Mouse (Mus musculus): ENCODE measurements around the gene 4931406P16Rik.

The 4931406P16Rik gene

DNA sequence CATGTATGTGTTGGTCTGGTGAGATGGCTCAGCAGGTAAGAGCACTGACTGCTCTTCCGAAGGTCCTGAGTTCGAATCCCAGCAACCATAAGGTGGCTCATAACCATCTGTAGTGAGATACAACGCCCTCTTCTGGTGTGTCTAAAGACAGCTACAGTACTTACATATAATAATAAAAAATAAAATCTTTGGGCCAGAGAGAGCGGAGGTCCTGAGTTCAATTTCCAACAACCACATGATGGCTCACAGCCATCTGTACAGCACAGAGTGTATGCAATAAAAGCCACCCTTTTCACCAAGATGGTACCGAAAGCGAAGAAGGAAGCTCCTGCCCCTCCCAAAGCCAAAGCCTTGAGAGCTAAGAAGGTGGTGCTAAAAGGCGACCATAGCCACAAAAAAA is 62.6 kb downstream of the 4931406P16Rik start, which contains the start of gene Gm6096:
Gm6096 (plus strand) TSS at position 301 of the 400 bp plus-strand sequence.
- no peak for DNase-seq (ENCODE audit: low read depth, low spot score)

DNA sequence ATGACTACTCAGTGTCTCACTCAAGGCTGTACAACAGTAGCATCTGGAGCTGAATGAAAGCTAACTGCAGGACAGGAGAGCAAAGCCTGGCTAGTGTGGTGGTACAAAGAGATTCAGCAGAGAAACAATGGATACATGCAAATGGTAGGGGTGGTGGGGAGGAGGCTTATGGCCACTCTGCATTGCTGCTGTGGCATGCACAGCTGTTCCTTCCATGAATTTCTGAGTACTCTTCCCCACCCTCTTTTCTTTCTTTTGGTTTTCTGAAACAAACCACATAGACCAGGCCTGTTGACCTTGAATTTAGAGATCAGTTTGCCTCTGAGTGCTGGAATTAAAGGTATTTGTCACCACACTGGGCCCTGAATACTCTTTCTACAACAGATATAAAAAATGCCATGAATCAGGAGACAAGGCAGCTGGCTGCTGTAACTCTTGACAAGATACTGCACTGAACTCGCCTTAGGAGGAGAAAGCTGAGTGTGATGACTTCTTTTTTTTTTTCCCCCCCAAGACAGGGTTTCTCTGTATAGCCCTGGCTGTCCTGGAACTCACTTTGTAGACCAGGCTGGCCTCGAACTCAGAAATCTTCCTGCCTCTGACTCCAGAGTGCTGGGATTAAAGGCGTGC is 66.4 kb downstream of the 4931406P16Rik start:
- no peak for DNase-seq (ENCODE audit: low read depth, low spot score)

DNA sequence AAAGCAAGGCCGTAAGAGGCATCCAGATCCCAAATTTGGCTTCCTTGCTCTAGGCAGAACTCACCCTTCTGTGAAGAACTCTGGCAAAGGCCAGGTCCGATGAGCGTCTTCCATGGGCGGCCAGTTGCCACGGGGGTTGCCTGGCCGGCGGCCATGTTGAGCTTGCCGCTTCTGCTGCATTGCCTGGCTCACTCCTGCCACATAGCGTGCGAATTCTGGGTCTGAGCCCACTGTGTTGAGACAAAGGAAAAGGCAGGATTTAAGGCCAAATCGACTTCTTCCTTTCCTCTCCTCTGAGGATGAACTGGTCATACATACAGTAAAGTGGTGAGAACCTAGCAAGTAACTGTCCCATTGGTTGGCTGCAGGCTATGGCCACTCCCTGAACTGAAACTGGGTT is 71.2 kb downstream of the 4931406P16Rik start:
- no peak for DNase-seq (ENCODE audit: low read depth, low spot score)

DNA sequence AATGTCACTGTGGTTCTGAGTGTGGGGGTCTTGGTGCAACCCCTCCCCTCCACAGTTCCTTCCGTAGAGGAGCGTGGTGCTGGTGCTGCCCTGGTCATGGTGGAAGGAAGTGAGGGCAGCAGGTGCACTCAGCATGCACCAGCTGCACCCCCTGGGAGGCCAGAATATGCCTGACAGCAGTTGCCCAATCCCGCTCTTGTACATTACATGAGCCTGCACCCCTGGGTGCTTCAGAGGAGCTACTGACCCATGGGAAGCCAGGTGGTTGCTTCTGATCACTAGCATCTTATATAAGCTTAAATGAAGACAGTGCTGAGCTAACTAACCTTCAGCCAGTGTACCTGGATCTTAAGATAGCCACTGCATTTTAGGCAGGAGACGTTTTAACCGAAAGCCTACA is 75.3 kb downstream of the 4931406P16Rik start:
- DNase-seq (ENCODE audit: low read depth, low spot score) = no peak

DNA sequence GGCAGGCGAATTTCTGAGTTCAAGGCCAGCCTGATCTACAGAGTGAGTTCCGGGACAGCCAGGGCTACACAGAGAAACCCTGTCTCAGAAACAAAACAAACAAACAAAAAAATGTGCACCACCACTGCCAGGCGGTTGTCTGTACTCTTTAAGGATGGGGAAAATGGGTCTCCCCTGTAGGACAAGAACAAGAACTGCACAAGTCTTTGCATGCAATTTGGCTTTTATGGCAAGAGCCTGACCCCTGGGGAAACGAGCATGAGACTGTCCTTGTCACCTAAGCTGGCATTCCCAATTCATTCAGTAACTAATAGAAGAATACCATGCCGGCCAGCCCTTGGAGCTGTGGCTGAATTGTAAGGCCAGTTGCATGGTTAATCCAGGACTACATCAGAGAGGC is 77.7 kb downstream of the 4931406P16Rik start:
- no peak for DNase-seq (ENCODE audit: low read depth, low spot score)

DNA sequence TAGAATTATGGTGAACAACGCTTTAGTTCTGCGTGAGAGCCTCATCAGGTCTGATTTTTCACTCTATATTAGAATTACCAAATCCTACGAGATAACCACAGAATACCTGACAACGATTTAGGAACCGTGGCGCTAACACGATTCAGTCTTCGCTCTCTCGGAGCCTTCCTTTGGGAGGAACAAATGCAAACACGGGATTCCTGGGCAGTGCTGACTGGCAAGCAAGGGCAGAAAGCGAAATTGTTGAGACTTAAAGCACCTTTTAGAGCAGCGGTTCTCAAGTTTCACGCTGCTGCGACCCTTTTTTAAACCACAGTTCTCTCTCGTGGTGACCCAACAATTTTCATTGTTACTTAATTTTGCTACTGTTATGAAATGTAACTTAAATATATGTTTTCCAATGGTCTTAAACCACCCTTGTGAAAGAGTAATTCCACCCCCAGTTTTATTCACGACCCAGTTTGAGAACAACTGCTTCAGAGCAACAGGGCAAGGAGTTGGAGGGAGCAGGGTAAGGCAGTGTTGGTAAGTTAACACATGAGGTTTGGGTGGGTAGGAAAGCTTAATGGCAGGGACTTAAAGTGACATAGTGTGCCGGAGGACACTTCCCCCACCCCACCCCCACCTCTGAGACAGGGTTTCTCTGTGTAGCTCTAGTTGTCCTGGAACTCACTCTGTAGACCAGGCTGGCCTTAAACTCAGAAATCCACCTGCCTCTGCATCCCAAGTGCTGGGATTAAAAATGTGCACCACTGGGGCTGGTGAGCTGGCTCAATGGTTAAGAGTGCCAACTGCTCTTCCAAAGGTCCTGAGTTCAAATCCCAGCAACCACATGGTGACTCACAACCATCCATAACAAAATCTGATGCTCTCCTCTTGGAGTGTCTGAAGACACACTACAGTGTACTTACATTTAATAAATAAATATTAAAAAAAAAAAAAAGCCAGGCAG is 78.5 kb downstream of the 4931406P16Rik start:
- no peak for DNase-seq (ENCODE audit: low read depth, low spot score)

DNA sequence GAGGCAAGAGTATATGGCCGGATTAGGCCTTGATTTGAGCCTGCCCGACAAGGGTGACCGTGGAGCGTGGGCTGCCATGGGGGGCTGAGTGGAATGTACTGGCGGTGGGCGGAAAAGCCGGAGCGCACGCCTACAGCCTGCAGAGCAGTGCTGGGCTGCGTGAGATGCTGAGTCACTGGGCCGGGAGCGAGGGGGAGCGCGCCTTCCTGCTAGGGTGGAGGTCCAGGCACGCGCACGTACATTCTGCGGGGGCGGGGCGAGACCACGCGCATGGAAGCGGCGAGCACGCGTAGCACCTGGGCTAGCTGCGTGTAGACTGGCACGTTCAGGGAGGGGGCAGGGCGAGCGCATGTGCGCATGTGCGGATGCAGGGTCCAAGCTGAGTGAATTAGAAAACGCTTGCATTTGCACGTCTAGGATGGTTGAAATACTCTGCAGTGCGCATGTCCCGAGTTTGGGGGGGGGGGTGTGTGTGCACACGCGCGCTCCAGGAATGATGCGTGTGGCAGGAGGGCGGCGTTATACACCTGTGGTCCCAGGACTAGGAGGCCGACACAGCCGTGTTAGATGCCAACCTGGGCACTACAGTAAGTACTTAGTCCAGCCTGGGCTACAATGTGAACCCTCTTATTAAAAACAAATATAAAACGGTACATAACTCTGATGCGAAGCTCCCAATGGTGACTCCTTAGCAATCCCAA is 79.3 kb downstream of the 4931406P16Rik start:
- DNase-seq (ENCODE audit: low read depth, low spot score) = peak; percentile 98

DNA sequence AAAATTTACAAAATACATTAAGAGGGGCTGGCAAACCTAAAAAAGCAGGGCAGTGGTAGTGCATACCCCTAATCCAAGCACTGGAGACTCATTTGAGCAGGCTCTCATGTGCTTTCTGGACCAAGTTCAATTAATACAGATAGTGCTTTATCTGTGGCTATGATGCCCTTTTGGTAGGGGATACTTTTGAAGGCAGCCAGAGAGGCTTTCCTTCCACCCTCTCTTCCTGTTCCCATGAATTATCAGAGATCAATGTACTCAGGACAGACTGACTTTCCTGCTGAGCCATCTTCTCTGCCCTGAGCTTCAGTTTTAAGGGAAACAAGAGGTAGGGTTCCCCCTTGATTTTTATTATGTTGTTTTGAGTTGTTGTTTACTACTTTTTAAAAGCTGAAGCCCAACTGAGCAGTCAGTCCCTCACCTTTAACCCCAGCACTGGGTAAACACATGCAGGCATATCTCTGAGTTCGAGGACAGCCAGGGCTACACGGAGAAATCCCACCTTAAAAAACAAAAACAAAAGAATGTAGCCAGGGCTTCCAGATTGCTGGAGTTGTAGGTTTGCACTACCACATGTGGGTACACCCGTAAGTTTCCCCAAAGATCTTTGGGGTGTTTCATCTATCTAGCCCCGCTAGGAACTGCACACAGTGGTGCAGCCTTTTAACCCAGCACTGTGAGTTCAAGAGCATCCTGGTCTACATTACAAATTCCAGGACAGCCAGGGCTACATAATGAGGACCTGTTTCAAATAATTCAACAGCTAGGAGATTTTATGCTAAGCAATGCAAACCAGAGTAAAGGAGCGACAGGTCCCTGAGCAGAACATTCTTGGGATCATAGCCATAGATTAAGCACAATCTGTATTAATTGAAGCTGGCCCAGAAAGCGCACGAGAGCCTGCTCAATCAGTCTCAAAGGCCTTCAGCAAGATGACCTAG is 80.3 kb downstream of the 4931406P16Rik start:
- no peak for DNase-seq (ENCODE audit: low read depth, low spot score)

DNA sequence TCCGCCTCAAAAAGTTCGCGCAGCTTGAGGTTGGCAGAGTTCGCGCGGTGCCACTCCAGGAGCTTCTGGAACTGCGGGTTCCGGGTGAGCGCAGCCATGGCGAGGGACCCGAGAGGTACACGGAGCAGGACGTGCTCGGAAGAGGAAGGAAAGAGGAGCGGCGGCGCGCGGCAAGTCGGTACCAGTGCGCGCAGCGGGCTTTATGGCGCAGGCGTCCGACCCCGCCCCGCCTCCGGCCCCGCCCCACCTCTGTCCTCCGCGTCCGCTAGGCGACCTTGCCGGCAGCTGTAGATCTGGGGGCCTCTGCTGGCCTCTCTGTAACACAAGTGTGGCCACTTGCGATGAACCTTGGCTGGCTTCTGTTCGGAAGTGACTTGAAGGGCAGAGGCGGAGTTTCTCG is 83.2 kb downstream of the 4931406P16Rik start, which contains the start of gene Gpi1:
Gpi1 (minus strand) TSS at position 221 of the 400 bp plus-strand sequence.
- peak; percentile 78 for DNase-seq (ENCODE audit: low read depth, low spot score)

DNA sequence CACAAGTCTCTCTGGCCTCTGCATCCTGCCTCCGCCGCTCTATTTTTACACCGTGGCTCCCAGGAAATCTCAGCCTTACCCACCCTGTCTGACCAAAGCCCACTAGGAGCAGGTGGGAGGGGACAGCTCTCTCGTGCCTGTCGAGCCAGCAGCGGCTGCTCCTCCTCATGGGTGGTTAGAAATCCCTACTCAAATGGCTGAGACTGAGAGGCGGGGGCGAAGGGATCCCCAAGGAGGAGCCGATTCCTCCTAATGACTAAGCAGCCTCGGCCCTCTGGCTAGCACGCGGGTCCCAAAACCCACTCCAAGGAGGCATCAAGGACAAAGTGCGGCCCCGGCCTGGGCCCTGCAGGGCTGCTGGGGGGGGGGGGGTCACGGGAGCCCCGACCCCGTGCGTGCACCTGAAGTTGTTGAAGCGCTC is 83.7 kb downstream of the 4931406P16Rik start:
- DNase-seq (ENCODE audit: low read depth, low spot score) = no peak

DNA sequence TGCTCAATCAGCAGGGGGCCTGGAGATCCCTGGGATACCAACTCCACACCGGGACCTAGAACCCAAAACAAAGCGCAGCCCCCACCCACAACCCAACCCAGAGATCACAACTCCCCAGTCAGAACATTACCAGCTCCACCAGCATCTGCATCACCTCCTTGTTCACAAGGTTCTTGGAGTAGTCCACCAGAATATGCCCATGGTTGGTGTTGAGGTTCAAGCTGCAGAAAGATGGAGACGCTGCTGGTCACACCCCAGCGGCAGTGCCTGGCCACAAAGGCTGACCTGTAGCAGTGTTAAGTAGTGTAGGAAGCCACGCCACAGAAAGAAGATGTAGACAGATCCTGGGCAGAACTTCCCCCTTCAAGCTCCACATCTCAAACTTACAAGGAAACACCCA is 84.2 kb downstream of the 4931406P16Rik start:
- no peak for DNase-seq (ENCODE audit: low read depth, low spot score)

DNA sequence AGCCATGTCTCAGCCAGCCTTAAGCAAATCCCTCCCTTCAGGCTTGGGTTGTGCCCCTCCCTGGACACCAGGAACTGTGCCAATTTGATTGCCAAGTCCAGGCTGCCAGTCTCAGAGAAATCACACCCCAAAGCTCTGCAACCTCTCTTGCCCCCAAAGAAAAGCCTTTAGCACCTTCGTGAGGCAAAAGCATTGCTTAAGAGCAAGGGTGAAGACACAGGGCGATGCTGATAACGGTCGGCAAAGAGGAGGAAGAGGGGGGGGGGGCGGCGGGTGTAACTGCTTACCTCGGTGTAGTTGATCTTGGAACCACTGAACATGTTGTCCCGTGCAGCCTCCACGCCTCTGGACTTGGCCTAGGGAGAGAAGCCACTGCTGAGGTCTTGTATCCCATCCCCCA is 84.7 kb downstream of the 4931406P16Rik start:
- no peak for DNase-seq (ENCODE audit: low read depth, low spot score)

DNA sequence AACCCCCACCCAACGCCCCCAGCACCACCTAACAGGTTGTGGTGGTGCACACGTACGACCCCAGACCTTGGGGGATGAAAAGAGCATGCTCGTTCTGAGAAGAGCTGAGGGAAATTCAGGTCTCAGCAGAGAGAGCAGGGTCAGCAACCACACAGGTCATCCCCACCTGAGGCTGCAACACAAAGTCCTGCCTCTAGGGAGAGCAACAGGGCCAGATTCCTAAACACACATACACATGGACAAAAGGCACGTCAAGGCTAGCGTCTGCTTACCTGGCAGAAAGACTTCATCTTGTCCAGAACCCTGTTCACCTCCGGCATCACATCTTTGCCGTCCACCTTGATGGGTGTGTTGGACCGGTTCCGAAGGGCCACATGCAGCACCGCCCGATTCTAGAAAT is 86.5 kb downstream of the 4931406P16Rik start:
- no peak for DNase-seq (ENCODE audit: low read depth, low spot score)

DNA sequence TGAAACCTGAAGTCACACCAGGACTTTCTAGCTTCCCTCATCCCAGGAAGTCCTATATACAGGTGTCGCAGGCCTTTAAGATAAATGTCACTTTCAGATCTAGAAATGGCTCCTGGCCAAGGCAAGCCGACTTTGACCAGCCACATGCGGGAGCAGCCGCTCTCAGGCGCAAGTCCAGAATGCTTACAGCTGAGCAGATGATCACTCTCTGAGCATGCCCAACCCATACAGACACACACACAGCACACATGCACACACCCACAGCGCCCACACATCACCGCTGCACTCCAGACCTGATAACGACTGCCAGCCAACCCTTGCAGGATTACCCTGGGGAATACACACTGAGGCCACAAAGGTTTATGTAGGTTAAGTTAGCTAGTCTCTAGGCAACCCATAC is 87.3 kb downstream of the 4931406P16Rik start:
- no peak for DNase-seq (ENCODE audit: low read depth, low spot score)

DNA sequence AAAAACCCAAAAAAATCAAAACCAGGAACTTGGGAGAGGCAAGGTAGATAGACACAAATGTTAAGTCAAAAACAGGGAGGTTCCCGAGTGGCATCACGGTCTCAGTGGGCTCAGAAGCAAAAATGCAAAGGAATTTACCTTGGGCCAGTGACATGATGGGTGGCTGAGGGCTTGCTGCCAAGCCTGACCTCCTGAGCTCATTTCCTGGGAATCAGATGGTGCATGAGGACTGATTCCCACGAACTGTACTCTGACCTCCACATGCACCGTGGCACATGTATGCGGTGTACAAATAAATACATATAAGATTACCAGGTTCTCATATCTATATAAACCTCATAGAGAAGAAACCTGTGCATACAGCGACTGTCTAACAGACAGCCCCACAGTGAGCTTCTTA is 89.0 kb downstream of the 4931406P16Rik start:
- no peak for DNase-seq (ENCODE audit: low read depth, low spot score)

DNA sequence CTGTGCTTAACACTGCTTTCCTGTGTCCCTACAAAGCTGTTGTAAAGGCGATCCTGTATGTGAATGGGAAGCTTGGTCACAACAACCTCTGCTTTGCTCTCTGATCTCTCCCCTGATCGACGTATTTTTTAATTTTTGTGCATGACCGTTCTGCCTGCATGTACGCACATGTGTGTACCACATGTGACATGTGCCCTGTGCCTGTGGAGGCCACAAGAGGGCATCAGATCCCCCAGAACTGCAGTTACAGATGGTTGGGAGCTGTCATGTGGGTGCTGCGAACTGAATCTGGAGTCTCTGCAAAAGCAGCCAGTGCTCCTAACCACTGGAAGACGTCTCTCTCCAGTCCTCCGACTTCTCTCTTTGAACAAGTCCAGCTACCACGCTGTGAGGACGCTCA is 91.0 kb downstream of the 4931406P16Rik start:
- DNase-seq (ENCODE audit: low read depth, low spot score) = no peak

DNA sequence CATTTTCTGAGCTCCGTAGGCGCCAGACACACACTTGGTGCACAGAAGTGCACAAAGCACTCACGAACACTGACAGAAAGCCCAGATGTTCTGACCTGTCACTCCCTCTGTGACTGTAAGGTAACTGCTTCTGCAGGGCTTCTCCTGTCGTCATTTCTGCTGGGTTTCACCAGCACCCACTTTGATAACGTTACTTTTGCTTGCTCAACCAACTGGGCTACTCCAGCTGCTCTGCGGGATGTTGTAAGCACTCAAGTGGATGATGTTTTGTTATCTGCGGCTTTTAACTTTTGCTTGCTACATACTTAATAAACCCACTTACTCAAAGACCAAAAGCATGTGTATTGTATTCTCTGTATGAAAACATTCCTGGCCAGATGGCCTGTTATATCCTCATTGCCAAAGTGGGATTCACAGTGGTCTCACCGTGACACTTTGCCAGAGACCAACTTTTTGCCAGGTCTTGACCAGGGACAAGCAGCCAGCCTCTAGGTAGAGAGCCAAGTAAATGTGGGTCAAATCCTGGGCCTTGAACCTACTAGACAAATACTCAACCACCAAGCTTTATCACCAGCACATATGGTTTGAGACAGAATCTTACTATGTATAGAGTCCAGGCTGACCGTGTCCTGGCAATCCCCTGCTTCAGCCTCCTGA is 91.6 kb downstream of the 4931406P16Rik start:
- DNase-seq (ENCODE audit: low read depth, low spot score) = no peak

DNA sequence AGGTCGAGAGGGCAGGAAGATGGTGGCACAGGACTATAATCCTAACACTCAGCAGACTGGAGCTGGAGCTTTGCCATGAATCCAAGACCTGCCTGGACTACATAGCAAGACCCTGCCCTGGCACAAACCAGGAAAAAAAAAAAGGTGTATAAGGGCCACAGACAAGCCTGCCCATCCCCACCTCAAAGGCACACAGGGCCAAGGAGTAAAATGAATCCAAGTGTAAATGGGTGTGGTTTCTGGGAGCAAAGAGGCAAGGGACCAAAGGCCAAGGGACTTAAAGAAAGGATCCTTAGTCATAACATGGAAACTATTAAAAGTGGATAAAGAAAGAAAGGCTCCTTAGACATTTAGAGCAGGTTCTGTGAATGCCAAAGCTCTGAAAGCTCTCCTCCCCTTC is 94.9 kb downstream of the 4931406P16Rik start:
- DNase-seq (ENCODE audit: low read depth, low spot score) = no peak

DNA sequence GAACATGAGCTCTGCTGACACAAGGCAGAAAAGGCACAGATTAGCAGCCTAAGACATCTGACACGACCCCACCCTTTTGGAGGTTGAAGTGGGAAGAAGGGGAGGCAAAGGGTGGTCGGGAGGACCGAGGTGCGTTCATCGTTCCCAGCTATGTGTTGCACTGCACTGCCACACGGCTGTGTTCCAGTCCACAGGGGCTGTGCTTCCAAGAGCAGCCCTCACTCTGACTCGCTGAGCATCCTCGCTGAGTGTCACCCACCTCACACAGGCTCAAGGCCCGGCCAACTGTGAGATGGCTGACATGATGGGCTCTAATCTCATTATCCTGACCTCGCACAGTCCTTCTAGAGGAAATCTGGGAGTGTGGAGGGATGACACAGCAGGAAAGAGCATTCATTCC is 96.9 kb downstream of the 4931406P16Rik start:
- DNase-seq (ENCODE audit: low read depth, low spot score) = no peak

DNA sequence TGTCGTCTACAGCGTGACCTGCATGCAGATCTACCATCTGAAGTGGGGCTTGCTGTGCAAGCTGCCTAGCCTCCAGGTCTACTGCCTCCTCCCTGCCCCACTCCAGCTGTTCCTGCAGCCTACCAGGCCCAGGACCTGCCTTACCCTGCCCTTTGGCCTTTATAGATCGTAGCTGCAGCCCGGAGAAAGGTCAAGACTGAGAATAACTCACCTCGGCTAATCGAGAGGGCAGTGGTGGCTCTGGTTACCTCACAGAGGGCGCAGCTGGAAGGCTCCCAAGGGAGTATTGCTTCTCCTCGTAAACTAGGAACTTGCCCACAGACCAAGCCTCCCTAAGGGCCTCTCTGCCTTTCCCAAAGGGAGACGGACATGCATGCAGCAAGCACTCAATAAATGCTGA is 97.9 kb downstream of the 4931406P16Rik start:
- DNase-seq (ENCODE audit: low read depth, low spot score) = no peak

DNA sequence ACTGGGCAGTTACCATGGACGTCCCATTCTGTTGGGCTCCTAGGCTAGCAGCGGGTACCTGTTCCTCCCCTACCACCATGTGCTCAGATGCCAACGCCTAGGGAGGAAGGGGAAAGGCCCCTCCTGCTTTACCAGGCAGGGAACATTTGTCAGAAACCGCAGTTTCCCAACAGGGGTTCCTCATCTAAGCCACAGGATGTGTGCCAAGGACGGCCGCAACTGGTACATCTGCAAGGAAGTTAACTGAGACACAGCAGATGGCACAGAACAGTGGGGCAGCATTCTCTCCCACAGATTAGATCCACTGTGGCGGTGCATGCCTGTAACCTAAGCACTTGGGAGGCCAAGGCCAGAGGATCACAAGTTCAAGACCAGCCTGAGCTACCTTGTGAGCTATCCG is 98.7 kb downstream of the 4931406P16Rik start:
- DNase-seq (ENCODE audit: low read depth, low spot score) = no peak
